Mouse (Mus musculus): ENCODE measurements at regions not wholly inside any gene's neighbourhood (a gene's known extent, or its start where the extent isn't known, plus 50 kb on each side); places are given as distances from the start of the nearest gene placed in this dataset.
"Not testable (repeated sequence)": the region's sequence is repeated elsewhere in the genome, so short reads cannot be mapped to it uniquely, and the experiment has no call there.

DNA sequence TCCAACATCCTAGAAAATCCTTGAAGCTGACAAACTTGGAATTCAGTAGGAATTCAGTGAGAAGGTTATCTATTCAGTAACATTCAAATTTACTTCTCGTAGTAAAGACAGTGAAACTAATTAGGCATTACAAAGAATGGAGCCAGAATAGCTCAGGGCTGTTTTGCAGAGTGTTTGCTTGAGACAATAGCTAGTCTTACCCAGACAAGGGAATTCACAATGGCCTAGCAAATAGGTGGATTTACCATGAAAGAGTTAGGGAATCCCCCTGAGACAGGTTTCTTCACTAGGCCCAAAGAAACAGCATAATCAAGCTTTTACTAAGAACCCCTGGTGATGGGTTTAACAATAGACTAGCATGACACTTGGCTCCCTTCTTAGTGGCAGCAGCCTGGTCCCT lies 699.2 kb upstream of the Dmd start:
- H3K4me3 ChIP-seq (ENCODE audit: low read depth, low read length); H3K27ac ChIP-seq (ENCODE audit: low read depth, low read length); H3K4me1 ChIP-seq (ENCODE audit: control insufficient read depth, insufficient read depth, low read length); ATAC-seq (ENCODE audit: low read depth); H3K9ac ChIP-seq (replicated peaks; ENCODE audit: low read depth, low read length); H3K27me3 ChIP-seq (ENCODE audit: control insufficient read depth, insufficient read depth, low read length); H3K4me2 ChIP-seq (ENCODE audit: low read depth, low read length); H3K9me3 ChIP-seq (ENCODE audit: control insufficient read depth, low read length); H3K36me3 ChIP-seq (ENCODE audit: control insufficient read depth, insufficient read depth, low read length): not testable (repeated sequence)
- WGBS, result 33% methylated on average over 1 of the region's 1 CpGs

DNA sequence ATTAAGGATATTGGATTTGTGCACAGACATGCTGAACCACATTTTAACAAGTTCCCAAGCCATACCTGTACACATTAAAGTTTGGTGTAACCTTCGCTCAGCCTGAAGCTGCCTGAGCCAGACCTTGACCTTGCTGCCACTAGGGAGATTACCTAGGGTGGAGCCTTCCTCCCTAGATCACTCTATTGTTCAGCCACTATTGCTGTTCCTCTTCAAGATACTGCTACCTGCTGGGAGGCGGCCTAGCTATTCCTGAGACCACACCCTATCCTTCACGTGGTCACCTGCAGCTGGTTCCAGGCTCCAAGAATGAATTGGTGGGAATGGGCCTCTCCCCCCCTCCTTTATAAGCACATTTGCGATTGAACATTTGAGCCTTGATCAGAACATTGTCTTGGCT lies 666.3 kb upstream of the Dmd start:
- H3K4me1 ChIP-seq (ENCODE audit: control insufficient read depth, insufficient read depth, low read length); H3K27ac ChIP-seq (ENCODE audit: low read depth, low read length); H3K4me3 ChIP-seq (ENCODE audit: low read depth, low read length); H3K9ac ChIP-seq (replicated peaks; ENCODE audit: low read depth, low read length); H3K9me3 ChIP-seq (ENCODE audit: control insufficient read depth, low read length); H3K27me3 ChIP-seq (ENCODE audit: control insufficient read depth, insufficient read depth, low read length); H3K36me3 ChIP-seq (ENCODE audit: control insufficient read depth, insufficient read depth, low read length); H3K4me2 ChIP-seq (ENCODE audit: low read depth, low read length); ATAC-seq (ENCODE audit: low read depth): not testable (repeated sequence)
- WGBS, result 74% methylated on average over 4 of the region's 4 CpGs

DNA sequence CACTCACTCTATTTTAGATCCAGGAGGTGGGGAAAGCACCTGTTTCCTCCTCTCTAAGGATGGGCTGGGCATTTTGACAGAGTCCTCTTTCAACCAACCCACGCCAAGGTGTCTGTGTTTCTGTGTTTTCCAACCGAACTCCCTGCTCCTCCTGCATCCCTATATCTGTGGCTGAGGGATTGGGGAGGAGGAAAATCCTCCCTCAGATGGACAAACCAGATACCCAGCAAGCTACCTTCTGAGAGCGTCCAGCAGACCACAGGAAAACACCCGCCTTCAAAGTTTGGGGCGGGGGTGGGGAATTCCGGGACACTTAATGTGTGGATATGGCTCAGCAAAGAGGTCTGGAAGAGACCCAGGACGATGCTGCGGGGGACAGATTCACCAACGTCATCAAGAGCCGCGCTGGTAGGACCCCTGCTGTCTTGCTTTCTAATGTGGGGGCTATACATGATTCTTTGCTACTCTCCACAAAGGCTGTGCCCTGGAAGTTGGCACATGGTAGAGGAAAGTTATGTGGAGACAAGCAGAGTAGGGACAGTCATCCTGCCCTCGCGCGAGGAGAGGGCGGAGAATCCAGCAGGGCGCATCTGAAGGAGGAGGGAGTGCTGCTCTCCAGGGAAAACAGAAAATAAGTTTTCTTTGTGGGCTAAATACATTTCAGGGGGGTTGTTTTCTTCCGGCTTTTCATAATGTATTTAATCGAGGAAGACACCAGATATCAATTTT lies 637.7 kb upstream of the Dmd start:
- H3K36me3 ChIP-seq (ENCODE audit: control insufficient read depth, insufficient read depth, low read length), result no peaks in the 10 kb centered on the region
- H3K4me3 ChIP-seq (ENCODE audit: low read depth, low read length), result peak overlapping the region; percentile 20; the same call in 1 of the 2 replicates
- 18% methylated on average over 18 of the region's 18 CpGs for WGBS
- no peak for ATAC-seq (ENCODE audit: low read depth)
- no peak overlapping the region for H3K27ac ChIP-seq (ENCODE audit: low read depth, low read length)
- no peaks in the 10 kb centered on the region for H3K4me1 ChIP-seq (ENCODE audit: control insufficient read depth, insufficient read depth, low read length)
- peak overlapping the region; percentile 37 for H3K4me2 ChIP-seq (ENCODE audit: low read depth, low read length)
- no peaks in the 10 kb centered on the region for H3K27me3 ChIP-seq (ENCODE audit: control insufficient read depth, insufficient read depth, low read length)
- H3K9ac ChIP-seq (replicated peaks; ENCODE audit: low read depth, low read length), result no peak overlapping the region
- H3K9me3 ChIP-seq (ENCODE audit: control insufficient read depth, low read length), result no peaks in the 10 kb centered on the region
